Mouse (Mus musculus) embryonic fibroblast, embryonic 13.5 days (primary cell): Measurements from ENCODE around the gene Limk2. TPM values are rescaled to one million over a fixed set of nuclear protein-coding genes. Genes with fewer than 3 reads are reported as not detected.
A peak's percentile ranks its signal among the peaks of the same experiment; 100 is the strongest.

Experiments used
- H3K27ac ChIP-seq: 2 replicates; pipeline ENCODE4 v1.5.1; 2012; ENCODE audit warnings: low read length, control low read depth, inconsistent platforms; ENCODE audit not compliant: insufficient read depth
- H3K4me1 ChIP-seq: 2 replicates; pipeline ENCODE4 v1.6.1; 2011; ENCODE audit warnings: low read length; ENCODE audit not compliant: control insufficient read depth, insufficient read depth
- H3K4me3 ChIP-seq: 2 replicates; pipeline ENCODE4 v1.5.1; 2011; ENCODE audit warnings: mild to moderate bottlenecking, control low read depth, low read length; ENCODE audit not compliant: insufficient read depth
- CTCF ChIP-seq: IDR thresholded peaks from 2 replicates; pipeline ENCODE4 v1.5.1; 2011; ENCODE audit warnings: mild to moderate bottlenecking, control low read depth, low read length, moderate library complexity, borderline replicate concordance; ENCODE audit not compliant: insufficient read depth
- POLR2A ChIP-seq: IDR thresholded peaks from 2 replicates; pipeline ENCODE4 v1.6.1; 2011; ENCODE audit warnings: low read depth, mild to moderate bottlenecking, control low read depth, low read length, moderate library complexity
- polyA plus RNA-seq: library from polyadenylated mRNA; stranded (reverse); fragments of >200 nt; gene quantifications from 2 replicates; pipeline ENCODE4 v1.2.4, GENCODE M21; 2011; ENCODE audit warnings: low read depth; ENCODE audit not compliant: missing spikeins, insufficient read length

Gene Limk2
- polyA plus RNA-seq, 1 experiment, result 58.3 TPM

- no peak overlapping the region for H3K27ac ChIP-seq
- TF ChIP-seq POLR2A, result no peak
- TF ChIP-seq CTCF, result no peak
- no peak overlapping the region for H3K4me3 ChIP-seq
- H3K4me1 ChIP-seq, result no peaks in the 10 kb centered on the region
Observed at GRCm38 (mm10) chr11:3389996-3390395, 19.0 kb downstream of the Limk2 start.

- TF ChIP-seq POLR2A, result no peak
- no peak for TF ChIP-seq CTCF
- no peaks in the 10 kb centered on the region for H3K4me1 ChIP-seq
- no peak overlapping the region for H3K4me3 ChIP-seq
- no peak overlapping the region for H3K27ac ChIP-seq
Observed at GRCm38 (mm10) chr11:3387482-3388196, 21.4 kb downstream of the Limk2 start.

- TF ChIP-seq POLR2A (no peak), CTCF (peak; percentile 98)
- no peak overlapping the region for H3K4me3 ChIP-seq
- H3K4me1 ChIP-seq, result no peaks in the 10 kb centered on the region
- no peak overlapping the region for H3K27ac ChIP-seq
Observed at GRCm38 (mm10) chr11:3386941-3387368, 22.0 kb downstream of the Limk2 start.

GRCm38 (mm10) chr11:3382602-3383594 is 26.1 kb downstream of the Limk2 start:
- H3K4me3 ChIP-seq, result no peak overlapping the region
- no peak overlapping the region for H3K27ac ChIP-seq
- TF ChIP-seq CTCF, result no peak
- TF ChIP-seq POLR2A, result no peak
- no peaks in the 10 kb centered on the region for H3K4me1 ChIP-seq

GRCm38 (mm10) chr11:3381148-3381814 is 27.7 kb downstream of the Limk2 start:
- TF ChIP-seq CTCF (no peak), POLR2A (no peak)
- no peak overlapping the region for H3K27ac ChIP-seq
- H3K4me3 ChIP-seq, result no peak overlapping the region
- no peaks in the 10 kb centered on the region for H3K4me1 ChIP-seq

- no peak overlapping the region for H3K4me3 ChIP-seq
- peaks cover 9% of the 10 kb centered on the region; the same call in 1 of the 2 replicates for H3K4me1 ChIP-seq
- no peak overlapping the region for H3K27ac ChIP-seq
- no peak for TF ChIP-seq POLR2A
- no peak for TF ChIP-seq CTCF
Observed at GRCm38 (mm10) chr11:3379427-3379826, 29.6 kb downstream of the Limk2 start.

GRCm38 (mm10) chr11:3374741-3375140 is 34.2 kb downstream of the Limk2 start:
- no peak overlapping the region for H3K4me3 ChIP-seq
- H3K4me1 ChIP-seq, result peaks cover 17% of the 10 kb centered on the region
- TF ChIP-seq POLR2A (0 out of 2 replicates have a peak, but pooled peaks have one; percentile 25), CTCF (no peak)
- H3K27ac ChIP-seq, result peak overlapping the region; percentile 98

- H3K27ac ChIP-seq, result peak overlapping the region; percentile 98
- TF ChIP-seq CTCF (no peak), POLR2A (peak; percentile 41; the same call in 1 of the 2 replicates)
- H3K4me1 ChIP-seq, result peaks cover 17% of the 10 kb centered on the region
- H3K4me3 ChIP-seq, result no peak overlapping the region
Observed at GRCm38 (mm10) chr11:3374293-3374645, 34.7 kb downstream of the Limk2 start.

- Histone ChIP-seq H3K27ac (peak overlapping the region; percentile 98), H3K4me3 (no peak overlapping the region), H3K4me1 (peaks cover 17% of the 10 kb centered on the region)
- TF ChIP-seq CTCF (no peak), POLR2A (no peak)
Observed at GRCm38 (mm10) chr11:3373591-3374292, 35.2 kb downstream of the Limk2 start.
